Mouse (Mus musculus): ENCODE measurements at regions not wholly inside any gene's neighbourhood (a gene's known extent, or its start where the extent isn't known, plus 50 kb on each side); places are given as distances from the start of the nearest gene placed in this dataset.

DNA sequence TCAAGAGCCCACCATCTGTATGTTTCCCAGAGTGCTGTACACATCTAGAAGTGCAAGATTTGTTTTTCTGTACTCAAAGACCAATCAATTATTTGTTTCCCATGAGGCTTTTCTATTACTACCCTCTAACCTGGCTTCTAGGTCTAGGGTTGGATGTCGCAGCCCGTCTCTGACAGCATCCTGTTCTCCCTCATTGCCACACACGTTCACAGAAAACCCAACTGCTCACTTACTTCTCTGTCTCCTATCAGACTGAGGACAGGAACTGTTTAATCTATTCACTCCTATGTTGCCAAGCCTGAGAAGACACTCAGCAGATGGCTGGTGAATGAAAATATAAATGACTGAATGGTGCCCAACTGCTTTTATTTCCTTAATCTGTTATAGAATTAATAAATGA is 109.6 kb upstream of the Pcgf5 start:
- 0 out of 2 replicates have a peak, but pooled peaks cover 2% of the 10 kb centered on the region for H3K27me3 ChIP-seq (ENCODE audit: insufficient read depth, low read length)
- no peaks in the 10 kb centered on the region for H3K36me3 ChIP-seq (replicated peaks)
- no peak for ATAC-seq (ENCODE audit: extremely low read depth, insufficient number of reproducible peaks, low FRiP score, poor library complexity, severe bottlenecking)
- no peak overlapping the region for H3K4me3 ChIP-seq (ENCODE audit: low read depth, low read length)
- DNase-seq (ENCODE audit: low spot score) = no peak
- no peaks in the 10 kb centered on the region for H3K9me3 ChIP-seq (replicated peaks)
- no peaks in the 10 kb centered on the region for H3K4me1 ChIP-seq (ENCODE audit: insufficient read depth, low read depth, low read length)
- TF ChIP-seq CTCF (IDR thresholded peaks at IDR 0.05; ENCODE audit: low read depth, low read length) = no peak
- TF ChIP-seq TAL1 (conservative IDR thresholded peaks at IDR 0.05; ENCODE audit: low read depth, low read length) = no peak

GRCm38 (mm10) chr19:36242396-36242795 is 105.7 kb upstream of the Pcgf5 start:
- Histone ChIP-seq H3K9me3 (replicated peaks) (no peaks in the 10 kb centered on the region), H3K36me3 (replicated peaks) (no peaks in the 10 kb centered on the region), H3K27me3 (ENCODE audit: insufficient read depth, low read length) (0 out of 2 replicates have a peak, but pooled peaks cover 2% of the 10 kb centered on the region), H3K4me3 (ENCODE audit: low read depth, low read length) (no peak overlapping the region), H3K4me1 (ENCODE audit: insufficient read depth, low read depth, low read length) (no peaks in the 10 kb centered on the region)
- DNase-seq (ENCODE audit: low spot score) = no peak
- TF ChIP-seq GATA2 (IDR thresholded peaks at IDR 0.05; ENCODE audit: borderline replicate concordance, low read depth, low read length) = no peak
- no peak for TF ChIP-seq GATA1 (IDR thresholded peaks at IDR 0.05; ENCODE audit: borderline replicate concordance, low read length)
- TF ChIP-seq POLR2AphosphoS5 (IDR thresholded peaks at IDR 0.05; ENCODE audit: insufficient replicate concordance, low read depth, low read length) = no peak
- TF ChIP-seq TAL1 (conservative IDR thresholded peaks at IDR 0.05; ENCODE audit: low read depth, low read length) = no peak
- no peak for TF ChIP-seq CTCF (IDR thresholded peaks at IDR 0.05; ENCODE audit: low read depth, low read length)
- ATAC-seq (ENCODE audit: extremely low read depth, insufficient number of reproducible peaks, low FRiP score, poor library complexity, severe bottlenecking) = no peak

GRCm38 (mm10) chr19:36242946-36243345 is 105.2 kb upstream of the Pcgf5 start:
- Histone ChIP-seq H3K9me3 (replicated peaks) (no peaks in the 10 kb centered on the region), H3K27me3 (ENCODE audit: insufficient read depth, low read length) (0 out of 2 replicates have a peak, but pooled peaks cover 2% of the 10 kb centered on the region), H3K4me1 (ENCODE audit: insufficient read depth, low read depth, low read length) (no peaks in the 10 kb centered on the region), H3K4me3 (ENCODE audit: low read depth, low read length) (no peak overlapping the region), H3K36me3 (replicated peaks) (no peaks in the 10 kb centered on the region)
- DNase-seq (ENCODE audit: low spot score) (no peak), ATAC-seq (ENCODE audit: extremely low read depth, insufficient number of reproducible peaks, low FRiP score, poor library complexity, severe bottlenecking) (no peak)
- TF ChIP-seq POLR2AphosphoS5 (IDR thresholded peaks at IDR 0.05; ENCODE audit: insufficient replicate concordance, low read depth, low read length) (no peak), CTCF (IDR thresholded peaks at IDR 0.05; ENCODE audit: low read depth, low read length) (no peak), TAL1 (conservative IDR thresholded peaks at IDR 0.05; ENCODE audit: low read depth, low read length) (no peak), GATA2 (IDR thresholded peaks at IDR 0.05; ENCODE audit: borderline replicate concordance, low read depth, low read length) (no peak), GATA1 (IDR thresholded peaks at IDR 0.05; ENCODE audit: borderline replicate concordance, low read length) (no peak)

DNA sequence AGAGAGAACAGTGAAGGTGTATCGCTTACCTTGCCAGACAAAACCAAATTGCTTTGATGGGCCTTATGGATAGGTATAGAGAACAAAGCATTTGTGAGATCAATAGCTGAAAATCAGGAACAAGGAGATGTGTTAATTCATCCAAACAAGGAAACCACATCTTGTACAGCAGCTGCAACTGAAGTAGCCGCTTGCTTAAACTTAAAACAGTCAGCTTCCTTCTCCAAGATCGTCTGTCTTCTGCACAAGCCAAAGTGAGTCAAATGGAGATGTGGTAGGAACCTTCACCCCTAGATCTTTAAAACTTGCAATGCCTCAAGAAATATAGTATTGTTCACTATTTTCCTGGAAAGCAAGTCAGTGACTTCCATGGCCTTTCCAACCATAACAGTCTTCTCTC is 95.6 kb upstream of the Pcgf5 start:
- no peak for DNase-seq (ENCODE audit: low spot score)
- Histone ChIP-seq H3K36me3 (replicated peaks) (no peaks in the 10 kb centered on the region), H3K9me3 (replicated peaks) (no peaks in the 10 kb centered on the region), H3K27me3 (ENCODE audit: insufficient read depth, low read length) (no peaks in the 10 kb centered on the region), H3K4me3 (ENCODE audit: low read depth, low read length) (no peak overlapping the region), H3K4me1 (ENCODE audit: insufficient read depth, low read depth, low read length) (no peaks in the 10 kb centered on the region)
- TF ChIP-seq TAL1 (conservative IDR thresholded peaks at IDR 0.05; ENCODE audit: low read depth, low read length) (no peak), GATA2 (IDR thresholded peaks at IDR 0.05; ENCODE audit: borderline replicate concordance, low read depth, low read length) (no peak), POLR2AphosphoS5 (IDR thresholded peaks at IDR 0.05; ENCODE audit: insufficient replicate concordance, low read depth, low read length) (no peak), GATA1 (IDR thresholded peaks at IDR 0.05; ENCODE audit: borderline replicate concordance, low read length) (no peak), CTCF (IDR thresholded peaks at IDR 0.05; ENCODE audit: low read depth, low read length) (no peak)
- ATAC-seq (ENCODE audit: extremely low read depth, insufficient number of reproducible peaks, low FRiP score, poor library complexity, severe bottlenecking) = no peak

GRCm38 (mm10) chr19:36257748-36258538 is 90.2 kb upstream of the Pcgf5 start:
- ATAC-seq (ENCODE audit: extremely low read depth, insufficient number of reproducible peaks, low FRiP score, poor library complexity, severe bottlenecking) (no peak), DNase-seq (ENCODE audit: low spot score) (no peak)
- Histone ChIP-seq H3K36me3 (replicated peaks) (no peaks in the 10 kb centered on the region), H3K27me3 (ENCODE audit: insufficient read depth, low read length) (no peaks in the 10 kb centered on the region), H3K4me3 (ENCODE audit: low read depth, low read length) (no peak overlapping the region), H3K4me1 (ENCODE audit: insufficient read depth, low read depth, low read length) (no peaks in the 10 kb centered on the region), H3K9me3 (replicated peaks) (no peaks in the 10 kb centered on the region)
- TF ChIP-seq POLR2AphosphoS5 (IDR thresholded peaks at IDR 0.05; ENCODE audit: insufficient replicate concordance, low read depth, low read length) = no peak
- no peak for TF ChIP-seq GATA2 (IDR thresholded peaks at IDR 0.05; ENCODE audit: borderline replicate concordance, low read depth, low read length)
- TF ChIP-seq TAL1 (conservative IDR thresholded peaks at IDR 0.05; ENCODE audit: low read depth, low read length) = no peak
- TF ChIP-seq CTCF (IDR thresholded peaks at IDR 0.05; ENCODE audit: low read depth, low read length) = no peak
- TF ChIP-seq GATA1 (IDR thresholded peaks at IDR 0.05; ENCODE audit: borderline replicate concordance, low read length) = no peak

- H3K4me3 ChIP-seq (ENCODE audit: low read depth, low read length) = no peak overlapping the region
- H3K4me1 ChIP-seq (ENCODE audit: insufficient read depth, low read depth, low read length) = no peaks in the 10 kb centered on the region
- no peaks in the 10 kb centered on the region for H3K9me3 ChIP-seq (replicated peaks)
- H3K27me3 ChIP-seq (ENCODE audit: insufficient read depth, low read length) = no peaks in the 10 kb centered on the region
- ATAC-seq (ENCODE audit: extremely low read depth, insufficient number of reproducible peaks, low FRiP score, poor library complexity, severe bottlenecking) = no peak
- TF ChIP-seq GATA1 (IDR thresholded peaks at IDR 0.05; ENCODE audit: borderline replicate concordance, low read length) (no peak), TAL1 (conservative IDR thresholded peaks at IDR 0.05; ENCODE audit: low read depth, low read length) (no peak), GATA2 (IDR thresholded peaks at IDR 0.05; ENCODE audit: borderline replicate concordance, low read depth, low read length) (no peak), POLR2AphosphoS5 (IDR thresholded peaks at IDR 0.05; ENCODE audit: insufficient replicate concordance, low read depth, low read length) (no peak), CTCF (IDR thresholded peaks at IDR 0.05; ENCODE audit: low read depth, low read length) (no peak)
- no peaks in the 10 kb centered on the region for H3K36me3 ChIP-seq (replicated peaks)
- no peak for DNase-seq (ENCODE audit: low spot score)
Measured at GRCm38 (mm10) chr19:36261819-36262218, 86.3 kb upstream of the Pcgf5 start.

Measured in G1E (cell line).